8 mouse cellular contexts compared by ENCODE assay signal in the genomic region with DNA sequence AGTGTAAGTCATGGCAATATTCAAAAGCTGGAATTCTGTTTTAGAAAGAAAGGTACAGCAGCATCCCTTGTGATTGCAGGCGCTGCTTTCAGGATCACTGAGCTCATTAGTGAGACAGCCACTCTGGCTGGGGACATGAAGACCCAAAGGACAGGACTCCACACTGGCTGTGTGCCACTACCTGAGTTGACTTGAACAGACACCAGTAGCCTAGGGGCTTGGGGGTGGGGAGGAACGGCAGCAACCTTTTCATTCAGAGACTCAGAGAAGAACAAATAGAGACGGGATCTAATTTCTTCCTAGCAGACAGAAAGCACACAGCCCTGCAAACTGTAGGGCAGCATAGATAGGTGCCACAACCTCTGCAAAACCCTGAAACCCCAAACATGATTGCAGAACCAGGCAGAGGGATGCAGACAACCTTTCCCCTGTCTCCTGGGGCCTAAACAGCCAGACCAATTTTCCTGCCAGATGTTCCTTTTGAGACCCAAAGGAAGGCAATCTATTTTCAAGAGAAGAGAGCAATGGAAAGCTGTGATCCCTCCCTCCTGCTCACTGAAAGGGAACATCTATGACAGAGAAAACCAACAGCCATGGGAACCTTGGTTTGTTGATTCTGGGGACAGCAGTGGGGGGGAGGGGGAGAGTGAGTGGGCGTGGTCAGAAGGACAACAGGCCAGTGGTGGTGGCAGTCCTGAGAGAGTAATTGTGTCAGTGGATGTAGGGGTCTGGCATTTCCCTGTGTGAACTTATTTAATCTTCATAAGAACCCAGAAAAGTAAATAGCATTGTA. TPM values are rescaled to one million over a fixed set of nuclear protein-coding genes. Genes with fewer than 3 reads are reported as not detected.
DNase-seq lines count a peak whose midpoint lies in the region; ATAC-seq and TF ChIP-seq lines count a peak whose summit lies in the region.

No protein-coding gene starts in this region.

- no peak overlapping the region for H3K4me3 ChIP-seq in stomach, embryonic 14.5 days (ENCODE audit: low read depth, low read length)
- H3K4me3 ChIP-seq in stomach, postnatal 0 days (ENCODE audit: low read depth, low read length) = no peak overlapping the region
- H3K4me3 ChIP-seq in hindbrain, embryonic 13.5 days = no peak overlapping the region

- no peak overlapping the region for H3K4me2 ChIP-seq in stomach, embryonic 14.5 days (replicated peaks; ENCODE audit: low read depth, low read length)
- no peak overlapping the region for H3K4me2 ChIP-seq in stomach, postnatal 0 days (replicated peaks; ENCODE audit: low read depth)
- H3K4me2 ChIP-seq in hindbrain, embryonic 13.5 days = no peak overlapping the region

- ATAC-seq in stomach, embryonic 14.5 days (ENCODE audit: insufficient number of reproducible peaks, insufficient read depth, low FRiP score, low read depth) = no peak; the same call in 1 of the 2 replicates
- ATAC-seq in stomach, postnatal 0 days (ENCODE audit: low FRiP score, low TSS enrichment) = no peak
- ATAC-seq in hindbrain, embryonic 13.5 days (ENCODE audit: low FRiP score) = peak; percentile 66
- ATAC-seq in granulocyte monocyte progenitor cell, adult 5-6 weeks (replicated peaks; ENCODE audit: poor library complexity, severe bottlenecking) = no peak

- H3K9me3 ChIP-seq in stomach, embryonic 14.5 days (ENCODE audit: control insufficient read depth, low read depth, low read length) = no peaks in the 10 kb centered on the region
- no peaks in the 10 kb centered on the region for H3K9me3 ChIP-seq in stomach, postnatal 0 days (ENCODE audit: control insufficient read depth, low read length)
- H3K9me3 ChIP-seq in hindbrain, embryonic 13.5 days = no peaks in the 10 kb centered on the region

- no peak for TF ChIP-seq CTCF in stomach, postnatal 0 days (IDR thresholded peaks at IDR 0.05; ENCODE audit: low read depth)

- H3K36me3 ChIP-seq in stomach, embryonic 14.5 days (ENCODE audit: control insufficient read depth, insufficient read depth, low read length) = no peaks in the 10 kb centered on the region
- no peaks in the 10 kb centered on the region for H3K36me3 ChIP-seq in stomach, postnatal 0 days (ENCODE audit: control insufficient read depth, insufficient read depth, low read length)
- H3K36me3 ChIP-seq in hindbrain, embryonic 13.5 days = no peaks in the 10 kb centered on the region

- H3K27me3 ChIP-seq in stomach, embryonic 14.5 days (ENCODE audit: control insufficient read depth, insufficient read depth, low read length) = no peaks in the 10 kb centered on the region
- H3K27me3 ChIP-seq in stomach, postnatal 0 days (ENCODE audit: control insufficient read depth, insufficient read depth, low read length) = no peaks in the 10 kb centered on the region
- H3K27me3 ChIP-seq in hindbrain, embryonic 13.5 days = no peaks in the 10 kb centered on the region

- H3K4me1 ChIP-seq in stomach, embryonic 14.5 days (ENCODE audit: control insufficient read depth, insufficient read depth, low read length) = peaks cover 14% of the 10 kb centered on the region; the same call in 1 of the 2 replicates
- peaks cover 5% of the 10 kb centered on the region for H3K4me1 ChIP-seq in stomach, postnatal 0 days (replicated peaks; ENCODE audit: control insufficient read depth, insufficient read depth)
- H3K4me1 ChIP-seq in hindbrain, embryonic 13.5 days (replicated peaks) = peaks cover 35% of the 10 kb centered on the region

- peak overlapping the region; percentile 63; the same call in 1 of the 2 replicates for H3K27ac ChIP-seq in stomach, embryonic 14.5 days (ENCODE audit: low read length)
- no peak overlapping the region for H3K27ac ChIP-seq in stomach, postnatal 0 days (replicated peaks)
- peak overlapping the region; percentile 84 for H3K27ac ChIP-seq in hindbrain, embryonic 13.5 days

- no peak for TF ChIP-seq EP300 in stomach, postnatal 0 days (optimal IDR thresholded peaks at IDR 0.05)

- WGBS in stomach, embryonic 14.5 days = 37% methylated on average over 4 of the region's 4 CpGs
- WGBS in stomach, postnatal 0 days = 30% methylated on average over 4 of the region's 4 CpGs
- WGBS in hindbrain, embryonic 13.5 days = 5% methylated on average over 4 of the region's 4 CpGs

- H3K9ac ChIP-seq in stomach, embryonic 14.5 days (replicated peaks; ENCODE audit: low read depth, low read length) = no peak overlapping the region
- no peak overlapping the region for H3K9ac ChIP-seq in stomach, postnatal 0 days (ENCODE audit: low read length)
- no peak overlapping the region for H3K9ac ChIP-seq in hindbrain, embryonic 13.5 days

- DNase-seq in adrenal gland, postnatal 10 days = peak; percentile 51
- DNase-seq in adrenal gland, postnatal 4 days (ENCODE audit: low spot score in 2 of 2) = no peak
- DNase-seq in stomach, postnatal 0 days (ENCODE audit: low spot score) = no peak
- DNase-seq in retina, postnatal 7 days (ENCODE audit: low read depth, low spot score) = peak; percentile 13
- DNase-seq in lung, postnatal 4 days = no peak

RNA-seq across cellular contexts. Expression of gene Ppp1r3c, which starts 57.2 kb away (rescaled TPM):
- 10 to 100 TPM; 44.4 to 47.5 TPM for total RNA-seq in adrenal gland, postnatal 10 days (2021)
- 10 to 100 TPM; 11.8 to 14.6 TPM for total RNA-seq in adrenal gland, postnatal 4 days (2021)
- 21.9 and 29.8 TPM in 2 replicates for polyA plus RNA-seq in stomach, embryonic 14.5 days (2014; fragmentation: Nextera tagmentation; extraction: Ambion mirVana)
- polyA plus RNA-seq in stomach, postnatal 0 days (2015; fragmentation: Nextera tagmentation; extraction: Ambion mirVana) = 7.0 and 7.1 TPM in 2 replicates
- polyA plus RNA-seq in hindbrain, embryonic 13.5 days (2015; fragmentation: Nextera tagmentation; extraction: Ambion mirVana) = 16.1 and 17.0 TPM in 2 replicates
- total RNA-seq in granulocyte monocyte progenitor cell, adult 5-6 weeks (2014; fragmentation: Nextera tagmentation) = not detected in 2 replicates
- not detected in 2 replicates for total RNA-seq in granulocyte monocyte progenitor cell, adult 5-6 weeks (2017)

Comparison
In these comparisons a context has a peak if more than half of its experiments do, and no peak if none do; other contexts are left out.
1. DNase-seq: peak in adrenal gland, postnatal 10 days (single experiment) and retina, postnatal 7 days (single experiment); none in adrenal gland, postnatal 4 days (0 of 2), stomach, postnatal 0 days (single experiment) and lung, postnatal 4 days (0 of 2).
2. RNA of gene Ppp1r3c, which starts 57.2 kb away (total RNA-seq): 44.4 to 47.5 TPM in adrenal gland, postnatal 10 days and 11.8 to 14.6 TPM in adrenal gland, postnatal 4 days; not detected in granulocyte monocyte progenitor cell, adult 5-6 weeks; every median in the first group is over 10 times any median in the second.